Mouse (Mus musculus) inflammation-experienced regulatory T-cells (primary cell): ENCODE results near the gene Slc5a10. TPM values are rescaled to one million over a fixed set of nuclear protein-coding genes. Genes with fewer than 3 reads are reported as not detected.

ENCODE experiments used
- polyA plus RNA-seq, 2 experiments: library from polyadenylated mRNA; unstranded; fragments of 100-300 nt; shearing (Covaris generic); gene quantifications; one replicate each; pipeline ENCODE4 v1.2.1; 2017

The Slc5a10 gene
- polyA plus RNA-seq = under 1 TPM; 0.12 to 0.49 TPM

GRCm38 (mm10) chr11:61720636-61721035, at the start of gene Slc5a10:
Slc5a10 (minus strand) TSS chr11:61720826.

GRCm38 (mm10) chr11:61761584-61762407, 41.2 kb upstream of the Slc5a10 start, which contains the start of gene Prpsap2:
Prpsap2 (minus strand) TSS chr11:61762088.

GRCm38 (mm10) chr11:61683907-61684731, 36.5 kb downstream of the Slc5a10 start, which contains the start of gene Fam83g:
Fam83g (plus strand) TSS chr11:61684091.

GRCm38 (mm10) chr11:61652686-61653447, 67.8 kb downstream of the Slc5a10 start, which contains the start of gene Grap:
Grap (plus strand) TSS chr11:61653265.

Other genes starting within 250 kb of the Slc5a10 start
- not detected for gene Mfap4, start 235.4 kb downstream of the Slc5a10 start, polyA plus RNA-seq
- gene Mapk7, start 226.4 kb downstream of the Slc5a10 start, polyA plus RNA-seq = 10 to 100 TPM; 25.1 to 26.8 TPM
- gene B9d1, start 215.7 kb downstream of the Slc5a10 start, polyA plus RNA-seq = 1 to 10 TPM; 1.0 to 4.0 TPM
- gene Epn2, start 141.1 kb downstream of the Slc5a10 start, polyA plus RNA-seq = under 1 TPM; 0.66 to 0.70 TPM
- 100 to 1,000 TPM; 326 to 331 TPM for gene Grap, start 67.6 kb downstream of the Slc5a10 start, polyA plus RNA-seq
- gene Fam83g, start 36.7 kb downstream of the Slc5a10 start, polyA plus RNA-seq = 1 to 10 TPM in 1 of 2 experiments, under 1 TPM in 1; 0.54 to 2.7 TPM
- 10 to 100 TPM; 27.8 to 39.0 TPM for gene Prpsap2, start 41.3 kb upstream of the Slc5a10 start, polyA plus RNA-seq
- 10 to 100 TPM; 28.2 to 31.4 TPM for gene Ulk2, start 134.2 kb upstream of the Slc5a10 start, polyA plus RNA-seq
- gene Akap10, start 209.4 kb upstream of the Slc5a10 start, polyA plus RNA-seq = 10 to 100 TPM; 44.0 to 46.0 TPM
- gene Specc1, start 235.9 kb upstream of the Slc5a10 start, polyA plus RNA-seq = 1 to 10 TPM; 1.2 to 8.6 TPM